Mouse (Mus musculus) myocyte (in vitro differentiated cells): Measurements from ENCODE around the gene Tinag. TPM values are rescaled to one million over a fixed set of nuclear protein-coding genes. Genes with fewer than 3 reads are reported as not detected.

Source experiments
- H3K27me3 ChIP-seq: one replicate; pipeline ENCODE4 v1.6.1; 2011; ENCODE audit not compliant: control insufficient read depth, insufficient read depth, insufficient read length
- H3K36me3 ChIP-seq: one replicate; pipeline ENCODE4 v1.6.1; 2011; ENCODE audit not compliant: control insufficient read depth, insufficient read depth
- H3K4me2 ChIP-seq: one replicate; pipeline ENCODE4 v1.6.1; 2011; ENCODE audit warnings: low read depth, control low read depth
- H3K4me3 ChIP-seq: one replicate; pipeline ENCODE4 v1.5.1; 2011; ENCODE audit warnings: mild to moderate bottlenecking, control low read depth, moderate library complexity
- H3K79me2 ChIP-seq: one replicate; pipeline ENCODE4 v1.6.1; 2011; ENCODE audit not compliant: control insufficient read depth, insufficient read depth
- H3ac ChIP-seq: one replicate; pipeline ENCODE4 v1.6.1; 2011; ENCODE audit not compliant: control insufficient read depth, insufficient read length
- CEBPB ChIP-seq: IDR thresholded peaks from 2 replicates; pipeline ENCODE4 v1.6.1; 2011; ENCODE audit warnings: mild to moderate bottlenecking, moderate library complexity; ENCODE audit not compliant: poor library complexity, insufficient read depth, severe bottlenecking
- E2F4 ChIP-seq: IDR thresholded peaks from one replicate; pipeline ENCODE4 v1.6.1; 2011; ENCODE audit warnings: mild to moderate bottlenecking, control low read depth, moderate library complexity; ENCODE audit not compliant: insufficient read depth
- MAX ChIP-seq: IDR thresholded peaks from one replicate; pipeline ENCODE4 v1.6.1; 2011; ENCODE audit warnings: low read depth, mild to moderate bottlenecking, control low read depth
- MYOD1 ChIP-seq, 3 experiments: IDR thresholded peaks; one replicate each; pipeline ENCODE4 v1.6.1; 2011; ENCODE audit warnings: control low read depth in 2 of 3, low read depth in 2 of 3, mild to moderate bottlenecking in 2 of 3, moderate library complexity in 1 of 3; ENCODE audit not compliant: insufficient read length in 2 of 3, control insufficient read depth in 1 of 3
- MYOG ChIP-seq, 3 experiments: IDR thresholded peaks; one replicate each; pipeline ENCODE4 v1.6.1; 2011; ENCODE audit warnings: control low read depth in 2 of 3, low read depth in 2 of 3, mild to moderate bottlenecking in 2 of 3; ENCODE audit not compliant: insufficient read length in 2 of 3, control insufficient read depth in 1 of 3, insufficient read depth in 1 of 3
- POLR2A ChIP-seq: IDR thresholded peaks from one replicate; pipeline ENCODE4 v1.6.1; 2011; ENCODE audit warnings: low read depth, mild to moderate bottlenecking, control low read depth, moderate library complexity; ENCODE audit not compliant: insufficient read length
- POLR2AphosphoS2 ChIP-seq: IDR thresholded peaks from one replicate; pipeline ENCODE4 v1.6.1; 2011; ENCODE audit warnings: low read depth, control low read depth; ENCODE audit not compliant: insufficient read length
- REST ChIP-seq: IDR thresholded peaks from one replicate; pipeline ENCODE4 v1.6.1; 2011; ENCODE audit warnings: mild to moderate bottlenecking, control low read depth, moderate library complexity; ENCODE audit not compliant: insufficient read depth, insufficient read length
- SRF ChIP-seq: IDR thresholded peaks from one replicate; pipeline ENCODE4 v1.6.1; 2011; ENCODE audit warnings: low read depth; ENCODE audit not compliant: control insufficient read depth, insufficient read length
- TCF12 ChIP-seq: IDR thresholded peaks from one replicate; pipeline ENCODE4 v1.6.1; 2011; ENCODE audit warnings: mild to moderate bottlenecking, control low read depth; ENCODE audit not compliant: poor library complexity, insufficient read depth, severe bottlenecking
- TCF3 ChIP-seq: IDR thresholded peaks from one replicate; pipeline ENCODE4 v1.6.1; 2011; ENCODE audit warnings: low read depth, control low read depth; ENCODE audit not compliant: insufficient read length
- USF1 ChIP-seq: IDR thresholded peaks from one replicate; pipeline ENCODE4 v1.6.1; 2011; ENCODE audit warnings: low read depth, mild to moderate bottlenecking, control low read depth, moderate library complexity
- polyA plus RNA-seq: library from polyadenylated mRNA; unstranded; fragments of >200 nt; fragmentation: generic; extraction: Trizol; gene quantifications from one replicate; pipeline ENCODE4 v1.2.1, GENCODE M21; 2012; ENCODE audit warnings: missing spikeins

Gene Tinag
- polyA plus RNA-seq, 1 experiment = not detected

DNA sequence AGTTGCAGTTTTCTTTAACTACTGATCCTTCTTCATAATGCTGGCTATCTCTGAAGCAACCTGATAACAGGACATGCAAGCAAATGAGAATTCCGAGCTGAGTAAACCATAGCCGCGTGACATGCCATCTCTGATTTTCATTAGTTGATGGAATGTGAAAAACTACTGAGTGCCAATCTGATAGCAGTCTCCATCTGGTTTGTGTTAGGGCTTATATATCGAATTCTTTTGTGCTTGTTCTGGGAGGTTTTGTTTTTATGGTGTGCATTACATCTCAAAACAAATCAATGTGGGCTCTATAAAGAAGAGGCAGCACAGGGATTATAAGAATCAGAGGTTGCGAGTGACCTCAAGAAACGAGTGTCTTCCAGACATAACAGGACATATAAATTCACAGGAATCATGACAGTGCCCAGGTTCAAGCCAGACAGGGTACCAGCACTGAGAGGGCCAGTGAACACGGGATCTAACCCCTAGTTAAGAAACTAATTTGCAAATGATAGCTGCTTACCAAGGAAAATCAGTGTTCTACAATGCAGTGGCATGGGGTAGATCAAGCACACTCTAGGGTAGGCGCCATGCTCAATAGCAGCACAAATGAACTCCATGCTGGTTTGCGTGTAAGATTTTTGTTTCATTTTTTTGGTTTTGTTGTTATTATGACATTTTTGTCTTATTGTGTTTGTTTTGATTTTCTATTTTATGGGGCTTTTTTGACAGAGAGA is 13.0 kb downstream of the Tinag start:
- Histone ChIP-seq H3K36me3 (no peaks in the 10 kb centered on the region), H3ac (no peak overlapping the region), H3K4me2 (no peak overlapping the region), H3K79me2 (no peaks in the 10 kb centered on the region), H3K27me3 (no peaks in the 10 kb centered on the region), H3K4me3 (no peak overlapping the region)
- TF ChIP-seq TCF3 (no peak), POLR2A (no peak), E2F4 (no peak), TCF12 (no peak), MYOD1 (IDR thresholded peaks at IDR 0.05; ENCODE audit: control insufficient read depth in 1 of 3, insufficient read length in 2 of 3, low read depth in 2 of 3) (no peak), CEBPB (no peak), POLR2AphosphoS2 (no peak), REST (no peak)

DNA sequence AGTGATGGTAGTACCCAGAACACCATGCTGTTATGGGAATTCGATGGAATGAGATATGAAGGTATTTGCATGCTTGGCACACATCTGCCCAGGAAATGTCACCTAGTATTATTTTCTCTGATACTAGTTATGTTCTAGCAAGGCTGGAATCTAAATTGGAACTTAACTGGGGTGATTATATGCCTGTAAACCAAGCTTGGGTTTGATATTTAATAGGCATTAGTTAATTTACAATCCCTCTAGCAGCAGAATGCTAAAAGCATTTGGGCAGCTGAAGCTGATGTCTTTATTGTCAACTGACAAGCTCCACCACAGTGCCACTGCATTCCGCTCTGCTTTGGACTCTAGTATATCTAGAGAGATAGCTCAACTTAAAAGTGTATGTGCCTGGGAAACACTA is 20.3 kb downstream of the Tinag start:
- H3K4me3 ChIP-seq = no peak overlapping the region

DNA sequence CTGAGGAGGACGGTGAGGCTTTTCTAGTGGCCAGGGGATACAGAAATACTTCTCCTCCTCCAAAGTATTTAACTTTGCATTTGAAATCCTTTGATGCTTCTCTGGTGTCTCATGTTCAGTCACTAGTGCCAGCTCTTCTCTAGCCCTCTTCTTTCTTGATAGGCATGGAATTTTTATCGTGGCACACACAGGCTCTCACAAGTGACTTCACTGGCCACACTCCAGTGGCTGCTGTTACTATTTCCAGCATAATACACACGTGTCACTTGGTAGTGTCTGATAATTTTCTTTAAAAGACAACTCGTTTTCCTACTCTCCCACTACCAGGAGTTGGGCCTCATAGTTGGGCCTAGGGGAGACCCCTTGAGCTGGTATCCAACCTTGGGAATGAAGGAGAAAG is 26.7 kb downstream of the Tinag start:
- no peak overlapping the region for H3K4me3 ChIP-seq
- no peak overlapping the region for H3ac ChIP-seq
- no peaks in the 10 kb centered on the region for H3K36me3 ChIP-seq
- H3K27me3 ChIP-seq = no peaks in the 10 kb centered on the region
- H3K79me2 ChIP-seq = no peaks in the 10 kb centered on the region
- H3K4me2 ChIP-seq = no peak overlapping the region
- TF ChIP-seq CEBPB = no peak
- TF ChIP-seq POLR2AphosphoS2 = no peak
- TF ChIP-seq MYOG (IDR thresholded peaks at IDR 0.05; ENCODE audit: control insufficient read depth in 1 of 3, insufficient read depth in 1 of 3, insufficient read length in 2 of 3, low read depth in 2 of 3) = no peak
- TF ChIP-seq TCF12 = no peak
- no peak for TF ChIP-seq REST
- TF ChIP-seq E2F4 = no peak
- no peak for TF ChIP-seq TCF3
- no peak for TF ChIP-seq MYOD1 (IDR thresholded peaks at IDR 0.05; ENCODE audit: control insufficient read depth in 1 of 3, insufficient read length in 2 of 3, low read depth in 2 of 3)

More for the DNA sequence above, 20.3 kb downstream of the Tinag start:
- Histone ChIP-seq H3K4me2 (no peak overlapping the region), H3ac (no peak overlapping the region), H3K27me3 (no peaks in the 10 kb centered on the region), H3K36me3 (no peaks in the 10 kb centered on the region), H3K79me2 (no peaks in the 10 kb centered on the region)
- TF ChIP-seq MAX (no peak), REST (no peak), USF1 (no peak), E2F4 (no peak), CEBPB (no peak), MYOD1 (IDR thresholded peaks at IDR 0.05; ENCODE audit: control insufficient read depth in 1 of 3, insufficient read length in 2 of 3, low read depth in 2 of 3) (no peak), POLR2AphosphoS2 (no peak), TCF12 (no peak), MYOG (IDR thresholded peaks at IDR 0.05; ENCODE audit: control insufficient read depth in 1 of 3, insufficient read depth in 1 of 3, insufficient read length in 2 of 3, low read depth in 2 of 3) (no peak), TCF3 (no peak), SRF (no peak), POLR2A (no peak)

DNA sequence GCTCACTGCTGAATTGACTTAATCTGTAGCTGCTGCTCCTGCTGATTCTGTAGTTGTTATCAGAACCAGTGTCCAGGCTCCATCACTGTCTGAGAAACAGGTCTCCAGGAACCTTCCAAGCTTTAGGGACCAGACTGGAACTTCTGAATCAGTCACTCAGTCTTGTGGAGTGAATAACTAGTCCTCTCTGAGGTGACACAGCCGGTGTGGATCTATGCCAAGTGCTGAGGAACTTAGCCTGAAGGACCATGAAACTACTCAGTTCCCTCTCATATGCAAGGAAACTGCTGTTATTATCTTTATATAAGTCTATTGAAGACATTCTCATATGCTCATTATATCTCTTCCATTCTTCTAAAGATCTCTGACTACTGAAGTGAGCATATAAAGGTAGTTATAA is 49.6 kb downstream of the Tinag start:
- TF ChIP-seq USF1 (no peak), SRF (no peak), POLR2A (no peak), REST (no peak), MYOG (IDR thresholded peaks at IDR 0.05; ENCODE audit: control insufficient read depth in 1 of 3, insufficient read depth in 1 of 3, insufficient read length in 2 of 3, low read depth in 2 of 3) (no peak)
- no peak overlapping the region for H3K4me2 ChIP-seq

DNA sequence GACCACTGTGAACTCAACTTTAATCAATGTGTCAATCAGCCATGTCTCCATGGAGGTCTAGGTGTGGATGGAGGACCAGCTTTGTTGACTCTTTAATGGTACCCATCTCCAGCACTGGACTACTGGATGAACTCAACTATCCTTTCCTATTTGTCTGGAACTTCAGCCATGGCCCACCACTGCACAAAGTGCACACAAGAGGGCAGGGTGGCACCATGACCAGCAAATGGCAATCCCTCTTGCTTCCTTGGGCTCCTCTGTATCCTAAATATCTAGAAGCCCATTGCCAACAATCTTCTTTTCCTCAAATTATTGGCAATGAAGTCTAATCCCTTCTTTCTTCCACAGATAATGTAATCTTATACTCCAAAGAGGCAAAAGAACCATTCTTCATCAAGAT is 55.6 kb downstream of the Tinag start:
- Histone ChIP-seq H3K79me2 (no peaks in the 10 kb centered on the region), H3K4me2 (no peak overlapping the region), H3K4me3 (no peak overlapping the region), H3K27me3 (no peaks in the 10 kb centered on the region), H3ac (no peak overlapping the region), H3K36me3 (no peaks in the 10 kb centered on the region)
- no peak for TF ChIP-seq MYOD1 (IDR thresholded peaks at IDR 0.05; ENCODE audit: control insufficient read depth in 1 of 3, insufficient read length in 2 of 3, low read depth in 2 of 3)
- TF ChIP-seq TCF3 = no peak
- no peak for TF ChIP-seq TCF12
- no peak for TF ChIP-seq CEBPB
- TF ChIP-seq SRF = no peak
- TF ChIP-seq POLR2AphosphoS2 = no peak

More for the DNA sequence above, 49.6 kb downstream of the Tinag start:
- Histone ChIP-seq H3K79me2 (no peaks in the 10 kb centered on the region), H3K4me3 (no peak overlapping the region), H3ac (no peak overlapping the region), H3K27me3 (no peaks in the 10 kb centered on the region), H3K36me3 (no peaks in the 10 kb centered on the region)
